8 mouse cellular contexts compared by ENCODE assay signal in the genomic region with DNA sequence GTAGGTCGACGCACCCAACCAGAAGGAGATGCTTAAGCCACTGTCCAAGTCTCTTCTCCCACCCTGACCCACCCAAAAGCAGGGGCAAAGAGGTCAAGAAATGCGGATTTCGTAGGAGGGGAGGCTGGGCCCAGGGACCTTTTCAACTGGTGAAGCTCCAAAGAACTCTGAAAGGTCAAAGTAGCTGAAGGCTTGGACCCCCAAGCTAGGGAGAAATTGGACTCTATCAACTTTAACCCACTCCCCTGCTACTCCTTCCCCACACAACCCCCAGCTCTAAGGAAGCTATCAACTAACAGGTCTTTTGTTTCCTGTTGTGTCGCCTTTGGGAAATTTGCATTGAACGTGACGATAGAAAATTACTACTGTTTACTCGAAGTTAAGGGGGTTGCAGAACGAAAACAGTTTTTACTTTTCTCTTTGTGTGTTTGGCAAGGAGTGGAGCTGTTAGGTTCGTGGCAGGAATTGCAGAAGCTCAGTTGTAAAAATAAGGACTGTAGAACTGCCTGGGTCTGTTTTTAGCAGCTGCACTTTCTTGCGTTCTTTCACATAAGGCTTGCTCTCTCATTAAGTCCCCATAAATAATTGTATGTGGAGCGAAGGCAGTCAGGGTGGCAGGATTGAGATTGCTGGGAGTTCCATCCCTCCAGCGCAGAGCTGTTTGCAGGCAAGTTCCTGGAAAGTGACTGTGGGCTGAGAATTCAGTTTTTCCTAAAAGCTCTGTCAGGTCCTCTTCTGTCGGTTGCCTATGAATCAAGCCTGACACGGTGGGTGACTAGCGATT. TPM values are rescaled to one million over a fixed set of nuclear protein-coding genes. Genes with fewer than 3 reads are reported as not detected.
DNase-seq lines count a peak whose midpoint lies in the region; ATAC-seq and TF ChIP-seq lines count a peak whose summit lies in the region.

No protein-coding gene starts in this region.

- no peak overlapping the region for H3K9ac ChIP-seq in kidney, embryonic 15.5 days
- H3K9ac ChIP-seq in intestine, embryonic 14.5 days (ENCODE audit: low read length) = no peak overlapping the region
- H3K9ac ChIP-seq in neural tube, embryonic 12.5 days = peak overlapping the region; percentile 71; the same call in 1 of the 2 replicates

- H3K9me3 ChIP-seq in kidney, embryonic 15.5 days (replicated peaks) = no peaks in the 10 kb centered on the region
- H3K9me3 ChIP-seq in intestine, embryonic 14.5 days (ENCODE audit: control insufficient read depth, low read length) = no peaks in the 10 kb centered on the region
- no peaks in the 10 kb centered on the region for H3K9me3 ChIP-seq in neural tube, embryonic 12.5 days

- no peak for TF ChIP-seq POLR2A in kidney, adult 2 months (IDR thresholded peaks at IDR 0.05; ENCODE audit: low read depth, low read length)

- no peaks in the 10 kb centered on the region for H3K36me3 ChIP-seq in kidney, embryonic 15.5 days
- no peaks in the 10 kb centered on the region for H3K36me3 ChIP-seq in kidney, adult 2 months (ENCODE audit: control insufficient read depth, insufficient read depth, low read length)
- no peaks in the 10 kb centered on the region for H3K36me3 ChIP-seq in intestine, embryonic 14.5 days (ENCODE audit: control insufficient read depth, insufficient read depth, low read length)
- H3K36me3 ChIP-seq in neural tube, embryonic 12.5 days = no peaks in the 10 kb centered on the region

- peak overlapping the region; percentile 69 for H3K4me3 ChIP-seq in kidney, embryonic 15.5 days (replicated peaks)
- H3K4me3 ChIP-seq in kidney, adult 2 months (ENCODE audit: insufficient read depth, low read depth, low read length) = no peak overlapping the region
- H3K4me3 ChIP-seq in intestine, embryonic 14.5 days (ENCODE audit: low read depth, low read length) = 0 out of 2 replicates have a peak overlapping the region, but pooled peaks have one; percentile 51
- H3K4me3 ChIP-seq in neural tube, embryonic 12.5 days = peak overlapping the region; percentile 70

- peaks cover 23% of the 10 kb centered on the region for H3K4me1 ChIP-seq in kidney, embryonic 15.5 days
- no peaks in the 10 kb centered on the region for H3K4me1 ChIP-seq in kidney, adult 2 months (ENCODE audit: control insufficient read depth, insufficient read depth, low read length)
- H3K4me1 ChIP-seq in intestine, embryonic 14.5 days (replicated peaks; ENCODE audit: control insufficient read depth, insufficient read depth, low read length) = no peaks in the 10 kb centered on the region
- H3K4me1 ChIP-seq in neural tube, embryonic 12.5 days = peaks cover 21% of the 10 kb centered on the region

- peak overlapping the region; percentile 100 for H3K4me2 ChIP-seq in kidney, embryonic 15.5 days
- H3K4me2 ChIP-seq in intestine, embryonic 14.5 days (ENCODE audit: low read length) = peak overlapping the region; percentile 95; the same call in 1 of the 2 replicates
- H3K4me2 ChIP-seq in neural tube, embryonic 12.5 days (replicated peaks) = peak overlapping the region; percentile 98

- no peak for TF ChIP-seq CTCF in kidney, adult 2 months (conservative IDR thresholded peaks at IDR 0.05; ENCODE audit: insufficient read depth, insufficient read length, low read depth, low read length)

- 2% methylated on average over 16 of the region's 16 CpGs for WGBS in kidney, embryonic 15.5 days
- 5% methylated on average over 16 of the region's 16 CpGs for WGBS in kidney, adult 2 months
- WGBS in intestine, embryonic 14.5 days = 4% methylated on average over 16 of the region's 16 CpGs
- 1% methylated on average over 16 of the region's 16 CpGs for WGBS in neural tube, embryonic 12.5 days

- H3K27me3 ChIP-seq in kidney, embryonic 15.5 days = peaks cover 68% of the 10 kb centered on the region
- peaks cover 10% of the 10 kb centered on the region for H3K27me3 ChIP-seq in kidney, adult 2 months (replicated peaks; ENCODE audit: control insufficient read depth, insufficient read depth, low read length)
- H3K27me3 ChIP-seq in intestine, embryonic 14.5 days (replicated peaks; ENCODE audit: control insufficient read depth, insufficient read depth, low read length) = peaks cover 65% of the 10 kb centered on the region
- H3K27me3 ChIP-seq in neural tube, embryonic 12.5 days (replicated peaks) = peaks cover 27% of the 10 kb centered on the region

- no peak overlapping the region for H3K27ac ChIP-seq in kidney, embryonic 15.5 days
- no peak overlapping the region for H3K27ac ChIP-seq in kidney, adult 2 months (ENCODE audit: insufficient read depth, low read depth, low read length)
- H3K27ac ChIP-seq in intestine, embryonic 14.5 days (ENCODE audit: low read depth) = no peak overlapping the region
- H3K27ac ChIP-seq in neural tube, embryonic 12.5 days = no peak overlapping the region

- no peak for DNase-seq in kidney, adult 2 months
- DNase-seq in embryo, embryonic 11 days = peak; percentile 19
- DNase-seq in intestine, embryonic 14.5 days (ENCODE audit: low spot score) = no peak
- DNase-seq in cerebellum, adult 11-12 months = no peak
- DNase-seq in urinary bladder, adult 18-20 months (ENCODE audit: low spot score in 2 of 2) = no peak
- no peak for DNase-seq in urinary bladder, postnatal 10 days (ENCODE audit: low spot score)

- ATAC-seq in kidney, embryonic 15.5 days (replicated peaks; ENCODE audit: low FRiP score) = no peak
- ATAC-seq in intestine, embryonic 14.5 days (replicated peaks; ENCODE audit: low FRiP score, low TSS enrichment, low read depth) = no peak
- peak; percentile 4; the same call in 1 of the 2 replicates for ATAC-seq in neural tube, embryonic 12.5 days (ENCODE audit: low FRiP score, low read depth)

RNA-seq across cellular contexts. Expression of a gene that starts 0.7 kb away (rescaled TPM):
- 6.7 and 7.4 TPM in 2 replicates for polyA plus RNA-seq in kidney, embryonic 15.5 days (2015; fragmentation: Nextera tagmentation; extraction: Ambion mirVana)
- 1.8 and 4.3 TPM in 2 replicates for polyA plus RNA-seq in kidney, adult 2 months (2012; rRNA removed)
- polyA plus RNA-seq in intestine, embryonic 14.5 days (2014; fragmentation: Nextera tagmentation; extraction: Ambion mirVana) = 8.7 and 10.1 TPM in 2 replicates
- polyA plus RNA-seq in neural tube, embryonic 12.5 days (2016; fragmentation: Nextera tagmentation; extraction: Ambion mirVana) = 36.5 and 37.1 TPM in 2 replicates
